Mouse (Mus musculus) testis, adult 2 months (tissue): Measurements from ENCODE around the gene Eva1c. TPM values are rescaled to one million over a fixed set of nuclear protein-coding genes. Genes with fewer than 3 reads are reported as not detected.

Source experiments
- H3K27ac ChIP-seq: fragments of 200-500 bp; 2 replicates; pipeline ENCODE4 v1.5.1; 2012; ENCODE audit warnings: low read depth, low read length; ENCODE audit not compliant: control insufficient read depth, insufficient read depth
- H3K27me3 ChIP-seq: fragments of 200-500 bp; 2 replicates; pipeline ENCODE4 v1.6.1; 2012; ENCODE audit warnings: mild to moderate bottlenecking, low read length, moderate library complexity; ENCODE audit not compliant: control insufficient read depth, insufficient read depth
- H3K36me3 ChIP-seq: fragments of 200-500 bp; 2 replicates; pipeline ENCODE4 v1.6.1; 2012; ENCODE audit warnings: mild to moderate bottlenecking, low read length; ENCODE audit not compliant: control insufficient read depth, insufficient read depth
- H3K4me1 ChIP-seq: fragments of 200-500 bp; 2 replicates; pipeline ENCODE4 v1.6.1; 2012; ENCODE audit warnings: low read length; ENCODE audit not compliant: control insufficient read depth, insufficient read depth
- H3K4me3 ChIP-seq: fragments of 200-500 bp; 2 replicates; pipeline ENCODE4 v1.5.1; 2012; ENCODE audit warnings: low read depth, mild to moderate bottlenecking, low read length, moderate library complexity, mixed read lengths; ENCODE audit not compliant: control insufficient read depth
- CTCF ChIP-seq: fragments of 200-500 bp; IDR thresholded peaks from 2 replicates; pipeline ENCODE4 v1.5.1; 2012; ENCODE audit warnings: low read depth, mild to moderate bottlenecking, inconsistent platforms, low read length, moderate library complexity; ENCODE audit not compliant: control insufficient read depth, insufficient read depth, insufficient replicate concordance
- POLR2A ChIP-seq: fragments of 200-500 bp; IDR thresholded peaks from 2 replicates; pipeline ENCODE4 v1.6.1; 2012; ENCODE audit warnings: low read depth, mild to moderate bottlenecking, inconsistent platforms, low read length, moderate library complexity; ENCODE audit not compliant: control insufficient read depth
- polyA plus RNA-seq: library from polyadenylated mRNA; depleted of rRNA; stranded (reverse); fragments of >200 nt; gene quantifications from 2 replicates; pipeline ENCODE4 v1.2.3, GENCODE M21; 2012

Gene Eva1c
- polyA plus RNA-seq, 1 experiment = 40.0 TPM

DNA sequence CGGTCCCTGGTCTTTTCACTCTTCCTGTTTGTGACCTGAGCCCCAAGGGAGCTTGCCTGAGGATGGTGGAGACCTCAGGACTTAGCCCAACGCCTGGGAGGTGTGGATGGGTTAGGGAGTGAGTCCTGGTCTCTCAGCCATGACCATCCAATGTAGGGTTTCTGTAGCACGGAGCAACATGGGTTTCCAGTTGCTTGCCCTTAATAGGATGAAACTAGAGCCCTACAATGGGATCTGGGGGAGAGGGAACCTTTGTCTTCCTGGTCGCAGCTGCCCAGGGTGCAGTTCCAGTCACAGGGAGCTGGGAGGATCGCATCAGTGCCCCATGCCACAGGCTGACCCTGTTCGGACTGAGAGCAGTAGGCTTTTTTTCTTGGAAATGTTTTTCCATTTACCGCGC is 90.6 kb downstream of the Eva1c start:
- Histone ChIP-seq H3K4me3 (no peak overlapping the region), H3K4me1 (peaks cover 4% of the 10 kb centered on the region; the same call in 1 of the 2 replicates), H3K27me3 (no peaks in the 10 kb centered on the region), H3K27ac (no peak overlapping the region), H3K36me3 (no peaks in the 10 kb centered on the region)
- TF ChIP-seq POLR2A (no peak), CTCF (no peak)

DNA sequence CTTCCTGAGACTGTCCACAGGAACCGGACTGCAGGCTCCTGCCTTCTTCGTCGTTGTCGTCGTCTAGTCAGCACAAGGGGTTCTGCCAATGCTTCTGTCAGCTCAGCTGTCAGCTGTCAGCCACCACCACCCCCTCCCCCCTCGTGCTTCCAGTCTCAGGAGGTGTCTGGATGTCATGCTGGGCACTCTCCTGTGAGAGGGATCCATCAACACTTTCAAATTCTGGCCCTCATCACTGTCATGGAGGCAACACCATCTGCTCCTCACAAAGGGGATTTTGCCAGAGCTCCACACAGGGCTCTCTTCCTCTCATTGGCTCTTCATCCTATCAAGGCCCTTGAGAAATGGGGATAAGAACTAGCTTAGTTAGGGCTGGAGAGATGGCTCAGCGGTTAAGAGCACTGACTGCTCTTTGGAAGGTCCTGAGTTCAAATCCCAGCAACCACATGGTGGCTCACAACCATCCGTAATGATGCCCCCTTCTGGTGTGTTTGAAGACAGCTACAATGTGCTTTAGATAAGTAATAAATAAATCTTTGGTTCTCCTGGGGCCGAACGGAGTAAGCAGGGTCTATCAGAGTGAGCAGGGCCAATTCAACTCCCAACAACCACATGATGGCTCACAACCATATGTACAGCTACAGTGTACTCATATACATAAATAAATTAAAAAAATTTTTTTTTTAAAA is 95.1 kb downstream of the Eva1c start:
- no peaks in the 10 kb centered on the region for H3K36me3 ChIP-seq
- H3K27me3 ChIP-seq = no peaks in the 10 kb centered on the region
- no peaks in the 10 kb centered on the region for H3K4me1 ChIP-seq
- H3K4me3 ChIP-seq = no peak overlapping the region
- TF ChIP-seq POLR2A = no peak
- TF ChIP-seq CTCF = no peak
- H3K27ac ChIP-seq = no peak overlapping the region

DNA sequence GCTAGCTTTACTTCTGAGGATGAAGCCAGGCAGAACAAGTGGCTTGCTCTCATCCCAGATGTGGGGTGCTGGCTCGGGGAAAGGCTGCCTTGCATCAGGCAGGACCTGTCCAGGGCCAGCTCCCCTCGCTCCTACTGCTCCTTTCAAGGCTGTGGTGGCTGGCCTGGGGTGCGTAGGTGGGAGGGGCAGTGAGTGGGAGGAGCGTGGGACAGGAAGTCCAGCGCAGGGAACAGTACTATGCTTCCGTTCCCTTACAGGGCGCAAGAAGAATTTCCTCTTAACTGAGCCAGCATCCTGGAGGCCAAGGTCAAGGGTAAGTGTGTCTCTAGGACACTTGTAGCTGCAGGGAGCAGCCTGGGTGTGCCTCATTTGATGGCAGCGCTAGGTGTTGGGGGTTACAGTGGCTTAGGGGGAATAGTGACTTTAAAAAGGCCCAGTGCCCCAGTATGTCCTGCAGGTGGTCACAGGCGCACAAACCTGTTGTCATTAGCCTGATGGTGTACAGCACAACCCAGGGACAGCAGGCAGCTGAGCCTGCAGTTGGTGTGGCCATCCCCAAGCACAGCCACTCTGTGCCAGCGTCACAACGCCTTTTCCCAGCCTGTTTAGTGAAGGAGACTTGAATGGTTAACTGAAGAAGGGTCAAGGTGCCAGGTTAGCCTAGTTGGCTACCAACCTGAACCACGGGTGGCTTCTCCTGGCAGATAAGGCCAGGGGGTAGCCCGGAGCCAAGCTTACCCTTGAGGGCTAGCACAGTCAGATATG is 98.3 kb downstream of the Eva1c start:
- H3K4me1 ChIP-seq = no peaks in the 10 kb centered on the region
- TF ChIP-seq CTCF (no peak), POLR2A (no peak)
- no peaks in the 10 kb centered on the region for H3K27me3 ChIP-seq
- H3K27ac ChIP-seq = no peak overlapping the region
- H3K4me3 ChIP-seq = no peak overlapping the region
- H3K36me3 ChIP-seq = no peaks in the 10 kb centered on the region; the same call in 1 of the 2 replicates

DNA sequence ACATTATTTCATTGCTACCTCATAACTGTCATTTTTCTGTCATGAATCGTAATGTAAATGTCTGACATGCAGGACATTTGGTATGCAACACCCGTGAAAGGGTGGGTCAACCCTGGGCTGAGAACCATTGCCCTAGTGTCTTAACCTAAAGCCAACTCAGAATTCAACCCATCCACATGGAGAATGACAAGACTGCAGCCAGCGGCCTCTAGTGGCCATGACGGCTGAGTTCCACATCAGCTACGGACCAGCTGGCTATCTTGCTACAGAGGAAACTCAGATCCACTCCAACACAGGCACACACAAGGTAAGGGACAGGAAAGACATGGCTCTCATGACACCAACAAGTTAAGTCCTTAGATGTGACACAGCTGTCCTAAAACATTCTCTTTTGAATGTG is 98.9 kb downstream of the Eva1c start:
- TF ChIP-seq CTCF (peak; percentile 70; the same call in 1 of the 2 replicates), POLR2A (no peak)
- no peak overlapping the region for H3K4me3 ChIP-seq
- no peaks in the 10 kb centered on the region for H3K4me1 ChIP-seq
- no peak overlapping the region for H3K27ac ChIP-seq
- no peaks in the 10 kb centered on the region for H3K27me3 ChIP-seq
- no peaks in the 10 kb centered on the region; the same call in none of the 2 replicates for H3K36me3 ChIP-seq

DNA sequence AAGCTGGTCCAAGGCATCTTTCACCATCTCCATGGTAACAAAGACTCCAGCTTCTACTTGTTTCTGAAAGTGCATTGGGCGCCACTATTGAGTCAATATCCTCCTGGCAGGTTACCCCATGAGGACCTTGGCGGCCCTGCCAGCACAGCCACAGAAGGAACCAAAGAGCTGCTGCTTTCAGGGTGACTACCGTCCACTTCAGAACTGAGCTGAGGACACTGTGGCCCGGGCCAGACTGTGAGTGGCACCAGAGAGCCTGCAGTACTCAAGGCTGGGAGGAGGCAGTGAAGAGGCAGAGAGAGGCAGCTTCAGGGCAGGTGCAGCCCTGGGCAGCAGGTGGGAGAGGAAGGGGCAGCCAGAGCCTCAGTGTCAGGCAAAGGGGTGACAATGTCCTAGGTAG is 100.9 kb downstream of the Eva1c start:
- H3K36me3 ChIP-seq = no peaks in the 10 kb centered on the region; the same call in none of the 2 replicates
- no peaks in the 10 kb centered on the region for H3K27me3 ChIP-seq
- TF ChIP-seq POLR2A (no peak), CTCF (0 out of 2 replicates have a peak, but pooled peaks have one; percentile 9)
- H3K4me1 ChIP-seq = no peaks in the 10 kb centered on the region
- no peak overlapping the region for H3K27ac ChIP-seq
- H3K4me3 ChIP-seq = no peak overlapping the region

DNA sequence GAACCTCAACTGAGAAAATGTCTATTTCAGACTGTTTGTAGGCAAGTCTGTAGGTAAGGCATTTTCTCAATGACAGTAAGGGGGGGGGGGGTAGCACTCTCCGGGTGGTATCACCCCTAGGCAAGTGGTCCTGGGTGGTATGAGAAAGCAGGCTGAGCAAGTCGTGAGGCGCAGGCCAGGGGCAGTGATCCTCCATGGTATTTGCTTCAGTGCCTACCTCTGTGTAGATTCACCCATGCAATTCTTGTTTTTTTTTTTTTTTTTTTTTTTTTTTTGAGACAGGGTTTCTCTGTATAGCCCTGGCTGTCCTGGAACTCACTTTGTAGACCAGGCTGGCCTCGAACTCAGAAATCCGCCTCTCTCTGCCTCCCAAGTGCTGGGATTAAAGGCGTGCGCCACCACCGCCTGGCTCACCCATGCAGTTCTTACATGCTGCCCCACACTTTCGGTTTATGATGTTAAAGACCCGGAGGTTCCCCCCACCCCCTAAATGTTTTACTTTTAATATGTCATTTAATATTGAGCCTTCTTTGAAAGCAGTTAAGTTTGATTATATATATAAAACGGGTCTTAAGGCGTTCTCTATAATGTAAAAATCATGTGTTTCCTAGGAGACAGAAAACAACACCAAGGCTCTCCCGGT is 107.1 kb downstream of the Eva1c start:
- no peaks in the 10 kb centered on the region for H3K27me3 ChIP-seq
- peak overlapping the region; percentile 100 for H3K4me3 ChIP-seq
- peak overlapping the region; percentile 96 for H3K27ac ChIP-seq
- H3K36me3 ChIP-seq = peaks cover 3% of the 10 kb centered on the region
- TF ChIP-seq POLR2A (no peak), CTCF (no peak)
- H3K4me1 ChIP-seq = peaks cover 2% of the 10 kb centered on the region; the same call in 1 of the 2 replicates

DNA sequence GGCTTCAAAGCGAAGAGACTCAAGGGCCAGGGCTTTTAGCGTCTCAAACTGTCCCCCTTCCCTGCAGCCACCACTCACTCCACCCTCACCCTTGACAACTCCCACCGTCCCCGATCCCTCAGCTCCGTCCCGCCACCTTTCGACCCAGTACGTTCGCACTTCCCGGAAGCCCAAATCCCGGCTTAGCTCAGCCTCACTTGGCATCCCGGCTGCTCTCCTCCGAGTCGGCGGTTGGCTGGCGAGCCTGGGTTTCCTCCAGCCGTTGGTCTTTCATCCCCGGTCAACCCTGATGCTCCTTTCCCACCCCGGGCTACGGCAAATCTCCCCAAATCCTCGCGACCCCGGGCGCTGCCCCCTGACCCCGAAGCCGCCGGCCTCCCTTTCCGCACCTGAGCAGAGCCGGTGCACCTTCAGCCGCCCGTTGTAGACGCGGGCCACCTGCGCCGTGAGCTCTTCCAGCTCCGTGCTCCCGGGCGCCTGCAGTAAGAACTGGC is 107.7 kb downstream of the Eva1c start:
- Histone ChIP-seq H3K4me1 (peaks cover 2% of the 10 kb centered on the region; the same call in 1 of the 2 replicates), H3K36me3 (peaks cover 3% of the 10 kb centered on the region), H3K4me3 (peak overlapping the region; percentile 100), H3K27ac (peak overlapping the region; percentile 96), H3K27me3 (no peaks in the 10 kb centered on the region)
- no peak for TF ChIP-seq CTCF
- TF ChIP-seq POLR2A = peak; percentile 47
